Mouse (Mus musculus): ENCODE measurements around the gene Igsf3.

DNA sequence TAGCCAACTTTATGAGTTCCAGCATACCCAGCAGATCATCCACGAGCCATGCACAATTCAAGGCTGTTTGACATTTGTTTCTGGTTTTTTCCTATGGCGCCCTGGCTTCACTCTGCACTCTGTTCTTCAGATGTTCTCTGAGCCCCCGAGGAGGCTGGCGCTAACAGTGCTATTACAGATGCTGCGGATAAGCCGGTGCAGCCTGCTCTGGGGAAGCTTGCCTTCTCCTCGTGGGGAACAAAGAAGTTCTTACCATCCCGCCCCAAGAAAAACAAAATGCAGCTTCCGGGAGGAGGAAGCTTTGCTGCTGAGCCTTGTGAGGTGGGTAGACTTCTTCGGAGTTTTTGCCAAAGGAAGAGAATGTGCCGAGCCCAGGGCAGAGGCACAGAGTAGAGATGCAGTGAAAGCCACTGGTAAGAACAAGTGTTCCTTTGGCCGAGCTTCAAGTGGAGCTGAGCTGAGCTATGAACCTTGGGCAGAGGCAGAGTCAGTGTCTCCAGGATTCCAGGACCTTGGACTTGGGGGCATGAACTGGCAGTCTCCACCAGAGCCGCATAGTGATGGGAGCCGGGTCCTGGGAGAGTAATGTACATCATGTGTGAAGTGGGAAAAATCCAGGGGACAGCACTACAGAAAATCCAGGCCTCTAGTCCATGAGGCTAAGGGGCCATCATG lies 125.3 kb downstream of the Igsf3 start:
- TF ChIP-seq CTCF (IDR thresholded peaks at IDR 0.05; ENCODE audit: borderline replicate concordance, insufficient read depth, low read length) (no peak), POLR2A (IDR thresholded peaks at IDR 0.05; ENCODE audit: low read depth, low read length) (no peak)
